Mouse (Mus musculus) heart, postnatal 36 days (tissue): Measurements from ENCODE around the gene Chuk. TPM values are rescaled to one million over a fixed set of nuclear protein-coding genes. Genes with fewer than 3 reads are reported as not detected.

Source experiments
- DNase-seq, 2 experiments: peaks; one replicate each; pipeline ENCODE4 v3.0.0; 2021 to 2022
- intact Hi-C: fragments of 180-260 bp; cut with DNase I; formaldehyde crosslinking; loops from one replicate; pipeline ENCODE4 v1.15.1; 2025
- total RNA-seq, 2 experiments: library from RNA; stranded (reverse); gene quantifications; 2 replicates each; pipeline ENCODE4 v1.2.3; 2021

The Chuk gene
- total RNA-seq, 2 experiments from 2014 or later = 25.8 to 29.0 TPM

DNA sequence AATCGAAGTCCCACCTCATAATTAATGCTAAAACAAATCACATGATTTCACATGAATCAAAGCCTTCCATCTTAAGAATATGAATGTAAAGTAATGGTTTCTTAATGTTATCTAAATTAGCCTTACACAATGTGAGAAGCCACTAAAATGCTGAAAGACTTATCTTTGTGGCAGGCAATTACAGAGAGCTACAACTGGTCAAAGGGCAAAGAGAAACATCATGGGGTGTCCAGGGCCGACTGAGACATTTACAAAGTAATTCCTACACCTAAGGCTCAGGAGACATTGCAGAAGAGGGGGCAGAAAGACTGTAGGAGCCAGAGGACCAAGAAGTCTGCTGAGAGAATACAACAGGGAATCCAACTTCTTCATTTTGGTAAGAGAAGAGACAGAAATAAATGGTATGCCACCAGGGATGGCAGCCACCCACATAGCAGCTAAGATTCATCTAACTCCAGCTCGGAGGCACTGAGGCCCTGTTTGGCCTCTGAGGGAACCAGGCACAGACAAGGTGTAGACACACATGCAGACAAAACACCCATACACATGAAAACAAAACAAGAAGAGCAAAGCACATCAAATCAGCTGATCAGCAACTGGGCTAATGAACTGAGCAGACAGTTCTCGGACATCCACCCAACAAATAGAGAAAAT is 52.0 kb downstream of the Chuk start:
- intact Hi-C loops = no loop called here
- DNase-seq = no peak

DNA sequence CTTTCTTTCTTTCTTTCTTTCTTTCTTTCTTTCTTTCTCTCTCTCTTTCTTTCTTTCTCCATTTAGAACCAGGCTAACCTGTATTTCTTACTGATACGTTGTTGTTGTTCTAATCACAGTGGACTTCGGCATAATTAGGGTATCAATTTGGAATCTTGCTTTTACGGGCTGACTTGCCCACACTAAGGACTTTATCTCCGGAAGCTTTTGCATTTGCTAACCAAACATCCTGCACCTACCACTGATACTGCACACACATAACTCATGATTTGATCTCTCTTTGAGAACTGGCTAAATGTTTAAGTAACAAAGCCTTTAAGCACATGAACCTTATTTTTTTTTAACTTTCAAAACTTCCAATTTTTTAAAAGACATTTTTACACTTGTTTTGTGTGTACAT is 56.9 kb downstream of the Chuk start:
- intact Hi-C loops = no loop called here
- DNase-seq = no peak

DNA sequence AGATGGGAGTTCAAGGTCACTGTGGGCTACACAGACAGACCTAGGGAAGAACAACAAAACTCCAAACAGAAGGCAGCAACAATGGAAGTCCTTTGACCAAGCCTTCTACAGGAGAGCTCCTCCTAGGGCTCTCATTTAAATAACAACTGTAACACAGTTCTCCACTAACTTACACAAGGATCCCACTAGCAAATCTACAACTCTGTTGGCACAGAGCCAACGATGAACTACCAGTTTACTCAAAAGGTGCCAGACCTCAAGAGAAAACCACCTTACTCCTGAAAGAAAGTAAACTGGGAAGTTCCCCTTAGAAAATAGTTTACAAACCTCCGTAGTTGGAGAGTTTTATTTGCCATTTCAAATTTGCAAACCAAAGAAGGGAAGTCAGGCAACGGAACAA is 58.0 kb downstream of the Chuk start:
- intact Hi-C loops = no loop called here
- no peak for DNase-seq

DNA sequence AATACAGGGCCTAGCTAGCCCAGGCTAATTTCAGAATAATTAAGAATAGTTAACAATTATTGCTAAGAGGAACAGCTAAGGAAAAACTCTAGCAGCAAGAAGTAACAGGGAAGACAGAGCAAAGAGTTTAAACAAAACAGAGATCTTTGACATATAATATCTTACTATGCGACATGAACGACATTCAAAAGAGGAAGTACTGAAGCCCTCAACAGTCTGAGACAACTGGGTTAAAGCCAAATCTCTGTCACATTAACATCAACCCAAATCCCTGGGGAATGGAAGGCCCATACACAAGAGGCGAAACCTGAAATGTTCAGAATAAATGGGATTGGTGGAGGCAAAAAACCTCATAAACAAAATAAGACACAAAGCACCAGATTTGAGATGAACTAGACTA is 61.4 kb downstream of the Chuk start:
- no peak for DNase-seq
- intact Hi-C loops = no loop called here

DNA sequence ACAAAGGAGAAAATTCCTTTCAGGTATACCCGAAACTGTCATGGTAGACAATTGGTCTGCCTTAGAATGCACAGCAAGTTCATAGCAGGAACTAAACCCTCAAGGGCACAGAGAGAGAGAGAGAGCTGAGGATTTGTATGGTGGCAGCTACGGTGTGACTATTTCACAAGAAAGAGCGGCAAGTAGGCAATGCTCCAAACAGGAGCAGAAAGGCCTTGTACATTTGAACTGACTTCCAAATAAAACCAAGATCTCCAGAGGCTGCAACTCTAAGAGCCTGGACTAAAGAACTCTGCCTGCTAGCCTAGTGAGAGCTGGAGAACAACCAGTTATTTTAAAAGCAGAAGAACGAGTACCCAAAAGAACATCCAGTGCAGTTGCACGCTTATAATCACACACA is 65.2 kb downstream of the Chuk start:
- intact Hi-C loops = no loop called here

GRCm38 (mm10) chr19:44033396-44033795 is 73.9 kb downstream of the Chuk start:
- intact Hi-C loops = no loop called here
- no peak for DNase-seq

More for the DNA sequence above, 65.2 kb downstream of the Chuk start:
- DNase-seq = no peak

- no peak for DNase-seq
- intact Hi-C loops = no loop called here
Observed at GRCm38 (mm10) chr19:44032046-44032744, 75.1 kb downstream of the Chuk start.

DNA sequence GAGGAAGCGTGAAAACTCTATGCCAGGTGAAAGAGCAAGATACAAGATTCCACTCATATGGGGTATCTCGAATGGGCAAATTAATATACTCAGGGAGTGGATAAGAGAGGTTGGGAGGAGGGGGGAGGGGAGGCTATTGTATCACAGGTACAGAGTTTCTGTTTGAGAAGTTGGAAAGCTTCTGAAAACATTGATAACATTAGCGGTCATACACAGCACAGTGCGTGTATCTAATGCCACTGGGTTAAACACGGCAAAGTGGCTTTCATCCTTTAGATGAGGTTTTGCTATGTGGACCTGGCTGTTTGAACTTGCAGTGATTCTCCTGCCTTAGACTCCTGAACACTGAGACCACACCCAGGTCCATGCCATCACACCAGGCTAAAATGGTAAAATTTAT is 77.3 kb downstream of the Chuk start:
- no peak for DNase-seq
- intact Hi-C loops = no loop called here

- no peak for DNase-seq
- intact Hi-C loops = no loop called here
Observed at GRCm38 (mm10) chr19:44028972-44029371, 78.3 kb downstream of the Chuk start, which contains the start of gene Cyp2c23. TSS of gene Cyp2c23 (minus strand) at chr19:44029208.

DNA sequence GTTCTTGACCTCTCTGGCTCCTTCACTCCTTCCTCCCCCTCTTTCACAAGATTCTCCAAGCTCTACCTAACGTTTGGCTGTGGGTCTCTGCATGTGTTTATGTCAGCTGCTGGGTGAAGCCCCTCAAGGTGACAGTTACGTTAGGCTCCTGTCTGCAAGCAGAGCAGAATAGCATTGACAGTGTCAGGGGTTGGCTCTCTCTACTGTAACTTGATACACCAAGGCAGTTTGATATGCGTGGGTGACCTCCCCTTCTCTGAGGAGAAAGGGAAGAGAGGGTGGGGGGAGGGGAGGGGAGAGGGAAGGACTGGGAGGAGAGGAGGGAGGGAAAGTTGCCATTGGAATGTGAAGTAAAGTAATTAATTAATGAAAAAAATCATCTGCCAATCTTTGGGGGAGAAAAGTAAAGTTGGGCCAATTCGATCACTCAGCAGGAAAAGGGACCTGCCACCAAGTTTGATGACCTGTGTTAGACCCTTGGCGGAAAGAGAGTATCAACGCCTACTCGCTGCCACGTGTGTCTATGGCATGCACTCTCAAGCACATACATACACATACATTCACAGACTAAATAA is 80.2 kb downstream of the Chuk start:
- intact Hi-C loops = no loop called here
- DNase-seq = no peak

GRCm38 (mm10) chr19:44024921-44025585 is 82.2 kb downstream of the Chuk start:
- no peak for DNase-seq
- intact Hi-C loops = no loop called here

Other genes with a start within 250 kb of the Chuk start
- gene Dnmbp, start 167.3 kb downstream of the Chuk start, total RNA-seq = 1 to 10 TPM; 9.0 to 9.7 TPM
- under 1 TPM in 1 of 2 experiments, not detected in 1; 0.19 TPM for gene Cpn1, start 120.9 kb downstream of the Chuk start, total RNA-seq
- gene Cyp2c23, start 78.3 kb downstream of the Chuk start, total RNA-seq = under 1 TPM in 1 of 2 experiments, not detected in 1; 0.14 TPM
- 1 to 10 TPM; 7.3 to 7.9 TPM for gene Erlin1, start 37.7 kb downstream of the Chuk start, total RNA-seq
- gene Cwf19l1, start 28.4 kb upstream of the Chuk start, total RNA-seq = 1 to 10 TPM; 8.3 to 8.9 TPM
- 10 to 100 TPM; 16.4 to 18.2 TPM for gene Bloc1s2, start 39.0 kb upstream of the Chuk start, total RNA-seq
- not detected for gene Pkd2l1, start 85.0 kb upstream of the Chuk start, total RNA-seq
- not detected for gene Scd3, start 95.8 kb upstream of the Chuk start, total RNA-seq
- 10 to 100 TPM; 10.7 to 13.0 TPM for gene Scd2, start 186.2 kb upstream of the Chuk start, total RNA-seq
- gene Scd4, start 225.6 kb upstream of the Chuk start, total RNA-seq = 10 to 100 TPM in 1 of 2 experiments, 1 to 10 TPM in 1; 8.2 to 15.2 TPM